Mouse (Mus musculus): ENCODE results near the gene Pax7.
A peak's percentile ranks its signal among the peaks of the same experiment; 100 is the strongest.

Gene Pax7

DNA sequence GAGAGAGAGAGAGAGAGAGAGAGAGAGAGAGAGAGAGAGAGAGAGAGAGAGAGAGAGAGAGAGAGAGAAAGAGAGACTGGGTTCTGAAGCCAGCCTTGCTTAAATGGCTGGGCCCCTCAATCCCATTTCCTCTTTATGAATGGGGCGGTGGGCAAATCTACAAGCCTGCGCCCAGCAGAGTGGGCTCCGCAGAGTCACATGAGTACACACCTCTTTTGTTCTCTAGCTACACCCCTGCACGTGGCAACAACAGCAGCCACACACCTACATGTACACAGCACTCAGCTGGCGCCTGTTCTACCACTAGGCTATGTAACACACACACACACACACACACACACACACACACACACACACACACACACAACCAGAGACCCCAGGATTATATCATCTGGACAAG is 21.9 kb downstream of the Pax7 start:
- DNase-seq (ENCODE audit: extremely low spot score): no peak

- DNase-seq (ENCODE audit: extremely low spot score): peak; percentile 79
These were observed 22.4 kb downstream of the Pax7 start for GRCm38 (mm10) chr4:139810762-139811438.

DNA sequence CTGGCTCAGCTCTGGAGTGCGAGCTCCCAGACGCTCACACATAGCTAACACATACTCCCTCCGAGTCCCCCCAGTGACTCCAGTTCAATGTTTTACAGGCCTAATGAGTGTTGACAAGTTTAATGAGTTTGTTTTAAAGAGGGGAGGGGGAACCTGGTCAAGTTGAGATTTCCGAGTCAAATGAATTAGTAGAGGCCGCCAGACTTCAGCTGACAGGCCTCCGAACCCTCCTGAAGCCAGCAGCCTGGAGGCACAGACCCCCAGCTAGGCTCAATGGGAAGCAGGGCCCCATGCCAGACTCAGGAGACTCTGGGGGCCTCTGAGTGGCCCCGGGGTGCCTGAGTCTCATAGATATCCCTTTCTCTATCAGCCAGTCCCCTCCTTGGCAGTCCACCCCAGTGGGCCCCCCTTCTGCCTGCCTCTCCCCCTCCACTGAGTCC is 23.9 kb downstream of the Pax7 start:
- DNase-seq (ENCODE audit: extremely low spot score): peak; percentile 39

DNA sequence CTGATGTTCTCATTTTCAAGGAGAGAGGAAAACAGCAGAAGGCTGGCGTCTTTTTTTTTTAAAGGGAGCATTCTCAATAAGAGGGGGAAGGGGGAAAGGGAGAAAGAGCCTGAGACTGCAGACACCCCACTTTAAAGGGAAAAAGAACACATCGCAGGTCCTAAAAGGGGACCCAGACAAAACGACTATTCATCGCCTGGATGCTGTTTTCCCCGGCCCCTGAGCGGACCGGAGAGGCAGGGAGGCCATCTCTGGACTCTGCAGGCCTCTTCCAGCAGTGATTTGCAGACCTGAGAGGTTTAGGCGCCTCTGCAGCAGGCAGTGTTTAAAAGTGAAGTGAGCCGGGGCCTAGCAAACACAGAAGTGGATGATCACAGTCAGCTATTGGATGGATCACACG is 25.5 kb downstream of the Pax7 start:
- DNase-seq (ENCODE audit: extremely low spot score): peak; percentile 59

- peak; percentile 64 for DNase-seq (ENCODE audit: extremely low spot score)
These were observed 26.0 kb downstream of the Pax7 start for GRCm38 (mm10) chr4:139807191-139807808.

- DNase-seq (ENCODE audit: extremely low spot score): no peak
These were observed 28.4 kb downstream of the Pax7 start for GRCm38 (mm10) chr4:139804896-139805295.

DNA sequence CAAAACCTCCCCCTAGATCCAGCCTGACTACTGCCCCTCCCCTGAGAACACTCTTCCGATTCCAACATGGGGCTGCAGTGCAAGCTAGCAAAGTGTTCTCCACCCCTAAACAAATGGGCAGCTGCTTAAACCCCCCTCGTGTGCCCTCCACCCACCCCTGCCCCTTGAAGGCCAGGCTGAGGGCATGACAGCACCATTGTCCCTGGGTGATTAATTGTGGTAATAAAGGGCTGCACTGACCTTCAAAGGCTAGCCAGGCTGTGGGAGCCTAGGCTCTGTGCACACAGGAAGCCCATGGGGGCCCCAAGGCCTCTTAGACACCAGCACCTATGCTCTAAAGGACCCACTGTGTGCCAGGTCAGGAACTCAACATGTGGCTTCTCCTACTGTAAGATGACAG is 29.3 kb downstream of the Pax7 start:
- peak; percentile 65 for DNase-seq (ENCODE audit: extremely low spot score)

- no peak for DNase-seq (ENCODE audit: extremely low spot score)
These were observed 33.8 kb downstream of the Pax7 start for GRCm38 (mm10) chr4:139799436-139800100.

DNA sequence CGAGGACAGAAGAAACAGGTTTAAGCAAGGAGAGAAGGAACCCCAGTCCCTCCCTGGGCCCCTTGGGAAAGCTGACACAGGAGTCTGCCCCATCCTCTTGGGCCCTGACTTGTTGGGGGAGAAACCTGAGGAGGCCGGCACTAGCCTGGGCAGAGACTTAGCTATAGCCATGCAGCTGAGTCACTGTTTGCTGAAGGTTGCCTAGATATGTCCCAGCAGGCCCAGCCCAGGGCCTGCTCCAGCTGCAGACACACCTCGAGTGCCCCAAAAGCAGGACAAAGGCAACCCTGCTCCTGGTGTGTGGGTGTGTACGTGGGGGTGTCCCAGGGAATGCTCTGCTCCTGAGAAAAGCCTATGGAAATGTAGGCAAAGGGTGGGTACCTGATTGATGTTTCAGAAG is 36.0 kb downstream of the Pax7 start:
- no peak for DNase-seq (ENCODE audit: extremely low spot score)

DNA sequence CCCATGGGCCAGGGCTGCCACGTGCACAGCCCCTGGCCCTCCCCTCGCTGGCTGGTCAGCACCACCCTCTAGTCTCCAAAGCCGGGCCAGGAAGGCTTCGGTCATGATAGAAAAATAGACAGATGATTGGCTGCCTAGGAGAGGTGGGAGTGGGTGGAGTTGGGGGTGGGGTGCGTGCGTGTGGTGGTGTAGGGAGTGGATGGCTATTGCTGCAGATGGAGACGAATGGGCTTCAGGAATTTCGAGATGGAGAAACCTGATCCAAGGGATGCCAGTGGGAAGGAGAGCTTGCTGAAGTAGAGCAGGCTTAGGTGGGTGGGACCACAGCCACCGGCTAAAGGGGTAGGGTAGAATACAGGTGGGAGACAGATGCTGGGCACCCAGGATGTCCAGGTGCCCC is 37.2 kb downstream of the Pax7 start:
- no peak for DNase-seq (ENCODE audit: extremely low spot score)

DNA sequence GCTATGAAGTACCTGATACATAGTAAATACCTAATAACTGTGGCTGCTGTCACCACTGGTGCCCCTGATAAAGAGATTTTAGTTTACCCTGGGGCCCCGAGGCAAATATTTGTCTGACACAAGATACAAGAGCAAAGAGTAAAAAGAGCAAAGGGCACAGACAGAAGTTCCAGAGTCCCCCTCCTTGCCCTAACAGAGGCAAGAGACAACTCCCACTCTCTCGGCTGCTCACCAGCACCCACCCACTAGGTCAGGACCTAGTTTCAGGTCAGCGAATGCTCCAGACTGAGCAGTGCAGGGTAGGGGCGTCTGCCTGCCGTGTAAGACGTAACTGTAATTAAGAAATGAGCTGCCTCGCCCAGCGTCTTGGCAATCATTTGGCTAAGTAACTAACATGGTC is 42.2 kb downstream of the Pax7 start:
- DNase-seq (ENCODE audit: extremely low spot score): no peak

DNA sequence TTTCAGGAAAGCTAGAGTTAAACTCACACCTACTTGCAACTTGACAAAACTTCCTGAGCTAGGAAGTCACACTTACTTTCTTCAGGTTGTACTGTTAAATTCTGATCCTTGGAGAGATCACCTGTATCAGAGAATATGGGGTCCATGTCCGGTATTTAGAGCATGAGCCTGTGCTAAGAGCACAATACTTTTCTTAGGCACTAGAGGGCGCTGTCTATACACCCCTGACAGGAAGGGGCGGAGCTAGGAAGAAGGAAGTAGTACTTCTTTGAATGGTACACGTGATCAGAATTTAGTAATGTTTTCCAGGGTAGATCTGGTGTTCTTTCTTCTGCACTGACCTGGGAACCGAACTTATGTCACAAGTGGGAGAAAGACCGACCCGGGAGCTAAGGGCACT is 43.6 kb downstream of the Pax7 start:
- DNase-seq (ENCODE audit: extremely low spot score): no peak

DNA sequence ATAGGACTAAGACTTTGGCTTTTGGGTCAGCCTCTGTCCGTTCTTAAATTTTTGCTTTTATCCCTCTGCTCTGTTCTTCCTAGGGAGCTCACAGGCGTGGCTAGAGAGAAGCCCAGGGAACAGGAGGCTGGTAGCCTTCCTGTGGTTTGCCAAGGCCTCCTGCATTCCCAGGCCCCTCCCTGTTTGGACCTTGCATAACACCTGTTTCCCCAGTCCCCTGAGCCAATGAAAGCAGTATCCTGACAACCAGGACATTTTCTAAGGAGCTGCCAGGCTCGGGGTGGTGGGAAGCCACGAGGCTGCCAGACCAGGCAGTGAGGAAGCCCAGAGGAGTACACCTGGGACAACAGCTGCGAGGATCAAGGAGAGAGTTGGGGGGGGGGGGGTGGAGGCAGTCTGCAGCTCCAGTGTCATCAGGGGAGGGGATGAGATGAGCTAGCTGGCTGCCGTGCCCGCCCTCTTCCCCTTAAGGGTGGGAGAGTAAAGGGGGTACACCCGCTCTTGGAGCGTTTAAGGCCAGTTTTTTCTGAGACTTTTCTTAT is 50.3 kb downstream of the Pax7 start:
- DNase-seq (ENCODE audit: extremely low spot score): no peak

DNA sequence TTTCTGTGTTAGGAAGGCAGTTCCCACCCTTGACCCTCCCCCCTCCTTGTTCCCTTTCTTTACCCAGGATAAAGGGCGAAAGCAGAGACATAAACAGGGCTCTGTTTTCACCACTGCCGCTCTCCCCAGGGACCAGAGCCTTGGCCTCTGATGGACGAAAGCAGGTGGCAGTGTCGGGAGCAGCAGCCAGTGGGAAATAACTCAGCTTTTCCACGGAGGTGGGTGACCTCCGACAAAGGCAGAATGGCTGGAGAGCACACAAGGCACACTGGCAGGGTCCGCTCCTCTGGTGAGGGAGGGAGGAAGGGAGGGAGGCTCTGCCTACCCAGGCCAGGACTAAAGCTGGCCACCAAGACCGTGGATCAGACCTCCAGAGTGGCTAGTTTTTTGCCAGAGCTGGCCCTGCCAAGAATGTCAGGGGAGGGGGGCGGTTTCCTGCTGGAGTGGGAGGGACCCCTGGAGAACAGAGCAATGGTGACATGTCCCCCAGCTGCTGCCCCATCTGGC is 62.1 kb downstream of the Pax7 start:
- DNase-seq (ENCODE audit: extremely low spot score): no peak

DNA sequence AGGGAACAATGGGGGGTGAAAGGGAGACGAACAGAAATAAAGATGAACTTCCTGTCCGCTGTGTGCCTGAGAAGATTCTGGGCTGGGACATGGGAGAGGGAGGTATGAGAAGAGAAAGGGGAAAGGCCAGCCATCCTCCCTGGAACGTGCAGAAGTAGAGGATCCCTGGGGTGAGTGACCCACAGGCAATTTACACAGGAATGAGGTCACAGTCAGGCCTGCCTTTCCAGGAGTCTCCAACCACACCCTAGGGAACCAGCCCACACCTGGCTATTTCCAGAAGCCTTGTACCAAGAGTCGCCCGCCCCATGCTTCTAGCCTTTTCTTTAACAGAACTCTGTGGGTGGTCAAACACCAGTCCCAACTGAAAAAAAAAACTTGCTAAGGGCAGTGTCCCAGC is 65.5 kb downstream of the Pax7 start:
- no peak for DNase-seq (ENCODE audit: extremely low spot score)

DNA sequence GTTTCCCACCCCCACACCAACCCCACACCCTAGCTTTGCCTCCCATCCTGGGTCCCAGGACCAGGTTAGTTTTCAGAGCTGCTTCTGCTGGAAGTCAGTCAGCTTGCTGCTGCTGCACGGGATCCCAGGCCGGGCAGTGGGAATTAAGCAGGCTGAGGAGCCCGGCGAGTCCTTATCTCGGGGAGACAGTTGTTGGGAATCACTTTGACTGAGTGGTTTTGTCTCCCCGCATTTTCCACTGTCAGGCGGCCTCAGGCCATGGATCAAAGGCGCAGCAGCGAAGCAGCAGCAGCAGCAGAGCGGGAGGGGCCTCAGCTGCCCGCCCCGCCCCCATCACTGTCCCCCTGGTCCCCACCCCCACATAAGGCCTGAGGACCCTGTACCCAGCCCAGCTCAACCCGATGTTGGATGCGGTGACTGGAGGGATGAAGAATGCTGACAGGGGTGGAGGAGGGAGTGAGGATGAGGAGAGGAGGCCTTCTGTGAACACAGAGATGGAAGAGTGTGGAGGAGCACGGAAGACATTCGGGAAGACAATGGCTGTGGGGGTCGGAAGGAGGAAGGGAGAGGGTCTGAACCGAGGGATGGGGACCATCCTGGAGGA is 66.1 kb downstream of the Pax7 start:
- DNase-seq (ENCODE audit: extremely low spot score): no peak

GRCm38 (mm10) chr4:139761911-139762310 is 71.4 kb downstream of the Pax7 start:
- DNase-seq (ENCODE audit: extremely low spot score): no peak

DNA sequence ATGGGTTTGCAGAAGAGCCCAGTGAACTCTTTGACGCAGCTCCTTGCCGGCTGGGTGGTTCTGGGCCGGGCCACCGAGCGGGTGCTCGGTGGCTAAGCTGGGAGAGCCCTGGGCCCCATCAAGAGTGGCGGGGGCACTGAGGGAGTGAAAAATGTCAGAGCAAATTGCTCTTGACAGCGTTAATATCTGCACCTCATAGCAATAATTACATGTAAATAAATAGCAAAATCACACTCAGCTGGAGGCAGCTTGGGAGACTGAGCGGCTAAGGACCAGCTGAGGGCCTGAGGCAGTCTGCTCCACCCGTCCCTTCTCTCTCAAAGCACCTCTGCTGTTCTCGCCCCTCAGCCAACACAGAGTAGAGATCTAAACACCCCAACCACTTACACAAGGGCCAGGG is 72.6 kb downstream of the Pax7 start:
- no peak for DNase-seq (ENCODE audit: extremely low spot score)

DNA sequence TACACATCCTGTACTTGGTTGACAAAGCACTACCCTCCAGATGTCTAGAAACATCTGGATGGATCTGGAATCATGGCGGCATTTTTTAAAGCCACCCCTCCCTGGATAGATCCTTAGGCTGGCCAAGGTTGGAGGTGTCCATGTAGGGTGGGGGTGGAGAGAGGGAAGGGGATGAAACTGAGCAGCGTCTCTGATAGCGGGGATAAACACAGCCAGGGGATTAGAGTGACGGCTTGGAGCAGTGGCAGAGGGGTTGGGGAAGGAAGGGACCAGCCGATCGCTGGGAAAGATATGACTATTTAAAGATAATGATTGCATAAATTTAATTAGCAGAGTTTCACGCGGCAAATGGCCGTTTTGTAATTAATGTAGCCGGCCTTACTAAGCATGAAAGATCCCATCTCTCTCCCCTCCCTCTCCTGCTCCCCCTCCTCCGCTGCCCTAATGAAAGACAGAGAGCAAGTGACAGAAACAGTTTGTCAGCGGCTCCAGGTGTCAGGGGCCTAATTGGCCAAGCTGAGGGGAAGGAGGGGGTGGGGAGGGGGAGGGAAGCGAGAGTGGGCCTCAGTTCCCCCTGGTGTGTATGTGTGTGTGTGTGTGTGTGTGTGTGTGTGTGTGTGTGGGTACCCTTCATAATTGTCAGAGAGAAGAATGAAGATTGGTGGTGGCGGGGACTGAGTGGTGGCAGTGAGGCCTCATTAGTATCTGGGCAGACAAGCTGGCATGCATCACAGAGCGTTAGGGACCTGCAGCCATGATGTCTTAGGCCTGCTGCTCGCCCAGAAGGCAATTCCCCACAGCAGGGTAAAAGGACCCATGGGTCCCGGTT is 74.6 kb downstream of the Pax7 start:
- no peak for DNase-seq (ENCODE audit: extremely low spot score)

GRCm38 (mm10) chr4:139756931-139757330 is 76.4 kb downstream of the Pax7 start:
- no peak for DNase-seq (ENCODE audit: extremely low spot score)

DNA sequence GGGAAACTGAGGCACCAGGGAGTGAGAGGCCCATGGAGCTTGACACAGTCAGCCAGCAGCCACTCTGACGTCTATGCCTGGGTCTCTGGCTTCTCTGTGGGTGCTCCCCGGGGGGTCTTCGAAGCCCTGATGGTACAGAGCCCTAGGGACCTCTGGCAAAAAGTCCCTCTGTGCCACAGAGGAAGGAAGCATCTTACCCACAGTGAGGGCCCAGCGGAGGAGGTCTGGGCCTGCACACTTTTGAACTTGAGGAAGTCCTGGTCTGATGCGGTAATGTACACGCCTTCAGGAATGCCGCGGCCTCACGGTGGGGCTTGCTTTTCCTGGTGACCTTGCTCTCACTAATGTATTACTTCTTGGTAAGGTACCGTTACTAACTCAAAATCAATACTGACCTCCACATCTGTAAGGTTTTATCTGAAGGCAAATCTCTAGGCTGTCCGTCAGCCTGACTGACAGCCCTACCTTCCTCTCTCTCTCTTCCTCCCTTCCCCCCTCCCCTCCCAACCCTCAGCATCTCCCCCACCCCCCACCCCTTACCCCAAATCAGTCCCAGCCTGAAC is 79.1 kb downstream of the Pax7 start:
- no peak for DNase-seq (ENCODE audit: extremely low spot score)

All from embryo, embryonic 9.5 days (tissue).